Mouse (Mus musculus) thymus, adult 2 months (tissue): ENCODE data around the gene P2ry6.

Source experiments
- CTCF ChIP-seq: fragments of 200-500 bp; IDR thresholded peaks from 2 replicates; pipeline ENCODE4 v1.5.1; 2012; ENCODE audit warnings: mild to moderate bottlenecking, control low read depth, low read length, moderate library complexity, borderline replicate concordance; ENCODE audit not compliant: control insufficient read depth, poor library complexity, insufficient read depth; ENCODE audit errors: extremely low read depth
- POLR2A ChIP-seq: fragments of 200-500 bp; IDR thresholded peaks from 2 replicates; pipeline ENCODE4 v1.6.1; 2012; ENCODE audit warnings: mild to moderate bottlenecking, low read length, control low read depth, moderate library complexity; ENCODE audit not compliant: control insufficient read depth, poor library complexity, insufficient read depth; ENCODE audit errors: extremely low read depth

- TF ChIP-seq POLR2A (no peak), CTCF (no peak)
Measured at GRCm38 (mm10) chr7:100960462-100960861, 14.0 kb downstream of the P2ry6 start.
